Mouse (Mus musculus) kidney, postnatal 0 days (tissue): ENCODE results near the gene Noa1. TPM values are rescaled to one million over a fixed set of nuclear protein-coding genes. Genes with fewer than 3 reads are reported as not detected.

ENCODE experiments used
- ATAC-seq: fragments of 200-750 bp; cut with Nextera tagmentation; replicated peaks from 2 replicates; pipeline ENCODE4 v1.8.0; 2017; ENCODE audit warnings: low read depth, moderate number of reproducible peaks, moderate TSS enrichment, moderate library complexity; ENCODE audit not compliant: low FRiP score
- DNase-seq: peaks from one replicate; pipeline ENCODE4 v3.0.0-alpha.2; 2016; ENCODE audit warnings: low spot score
- H3K27ac ChIP-seq: fragments of 300-500 bp; sonication (generic); 2 replicates; pipeline ENCODE4 v1.5.1; 2014; ENCODE audit warnings: mild to moderate bottlenecking
- H3K27me3 ChIP-seq: fragments of 300-500 bp; sonication (generic); 2 replicates; pipeline ENCODE4 v1.6.1; 2014; ENCODE audit warnings: low read length, mixed read lengths; ENCODE audit not compliant: insufficient read depth
- H3K36me3 ChIP-seq: fragments of 300-500 bp; sonication (generic); 2 replicates; pipeline ENCODE4 v1.6.1; 2014; ENCODE audit warnings: low read length, mixed read lengths; ENCODE audit not compliant: insufficient read depth
- H3K4me1 ChIP-seq: fragments of 300-500 bp; sonication (generic); replicated peaks from 2 replicates; pipeline ENCODE4 v1.6.1; 2014; ENCODE audit warnings: antibody characterized with exemption, low read length, mixed read lengths; ENCODE audit not compliant: insufficient read depth
- H3K4me2 ChIP-seq: fragments of 300-500 bp; sonication (generic); 2 replicates; pipeline ENCODE4 v1.6.1; 2014; ENCODE audit warnings: mild to moderate bottlenecking, low read length, moderate library complexity, mixed read lengths
- H3K4me3 ChIP-seq: fragments of 300-500 bp; sonication (generic); replicated peaks from 2 replicates; pipeline ENCODE4 v1.5.1; 2014; ENCODE audit warnings: low read depth, low read length
- H3K9ac ChIP-seq: fragments of 300-500 bp; sonication (generic); 2 replicates; pipeline ENCODE4 v1.6.1; 2014; ENCODE audit warnings: low read depth, low read length
- H3K9me3 ChIP-seq: fragments of 300-500 bp; sonication (generic); replicated peaks from 2 replicates; pipeline ENCODE4 v1.6.1; 2016; ENCODE audit warnings: low read length, inconsistent platforms, mixed read lengths
- CTCF ChIP-seq: IDR thresholded peaks from 2 replicates; pipeline ENCODE4 v1.5.1; 2016; ENCODE audit warnings: antibody characterized with exemption, low read depth, mild to moderate bottlenecking, moderate library complexity
- WGBS: fragments of 180-500 bp; shearing (Covaris S2); extraction: QIAGEN DNeasy Blood & Tissue Kit; methylation state at CpG from one replicate; pipeline ENCODE4 v1.1.7; 2014; 5-methylcytosine and 5-hydroxymethylcytosine counted together
- polyA plus RNA-seq: library from polyadenylated mRNA; unstranded; fragments of >200 nt; fragmentation: Nextera tagmentation; extraction: Ambion mirVana; gene quantifications from 2 replicates; pipeline ENCODE4 v1.2.1, GENCODE M21; 2015

Gene Noa1
- 27.0 and 28.4 TPM in 2 replicates for polyA plus RNA-seq

DNA sequence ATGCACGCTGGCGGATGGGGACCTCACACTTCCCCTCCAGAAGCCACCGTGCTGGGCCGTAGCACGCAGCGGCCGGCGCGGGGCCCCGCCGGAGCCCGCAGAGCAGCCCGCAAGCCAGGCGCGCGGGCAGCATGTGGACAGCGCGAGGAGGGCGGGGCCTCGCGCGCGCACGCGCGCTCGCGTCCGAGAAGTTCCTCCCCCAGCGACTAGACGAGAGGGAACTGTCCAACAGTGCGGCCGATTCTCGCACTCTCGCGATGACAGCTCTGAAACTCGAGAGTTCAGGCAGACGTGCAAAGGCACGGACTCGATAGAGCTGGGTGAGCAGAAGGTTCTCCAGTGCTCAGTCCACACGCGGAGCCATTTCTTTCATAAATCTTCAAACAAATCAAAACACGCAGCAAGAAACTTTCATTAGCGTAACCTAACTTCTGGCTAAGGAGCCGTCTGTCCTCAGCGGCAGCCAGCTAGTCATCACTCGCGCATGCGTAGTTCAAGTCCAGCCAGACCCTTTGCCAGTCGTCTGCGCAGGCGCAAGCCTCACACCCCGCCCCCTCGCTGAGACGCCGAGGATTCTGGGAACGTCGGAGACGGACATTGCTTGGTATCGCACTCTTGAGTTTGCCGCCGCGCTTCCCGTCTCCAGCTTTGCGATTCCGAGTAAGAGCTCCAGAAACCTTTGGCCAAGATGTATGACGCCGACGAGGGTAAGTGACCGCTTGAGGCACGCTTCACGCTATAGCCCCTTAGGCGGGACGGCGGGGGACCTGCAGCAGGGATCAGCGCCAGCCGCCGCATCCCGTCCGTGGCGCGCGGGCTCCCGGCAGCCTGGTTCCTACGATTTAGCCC is at the start of gene Noa1, which contains the start of gene Polr2b:
TSS of gene Noa1 (minus strand) at position 161 of the 849 bp plus-strand sequence.
TSS of gene Polr2b (plus strand) at position 224 of the 849 bp plus-strand sequence.
- peaks cover 10% of the 10 kb centered on the region for H3K36me3 ChIP-seq
- ATAC-seq (peak; percentile 96), DNase-seq (peak; percentile 98)
- peak within 1 kb of the TSS; percentile 80 for H3K4me3 ChIP-seq
- peak within 1 kb of the TSS; percentile 95 for H3K9ac ChIP-seq
- under 1% methylated on average over 85 of the region's 85 CpGs for WGBS
- H3K27me3 ChIP-seq: no peaks in the 10 kb centered on the region
- H3K27ac ChIP-seq: peak within 1 kb of the TSS; percentile 93
- no peaks in the 10 kb centered on the region for H3K9me3 ChIP-seq
- peak within 1 kb of the TSS; percentile 100 for H3K4me2 ChIP-seq
- H3K4me1 ChIP-seq: peaks cover 11% of the 10 kb centered on the region; the same call in 1 of the 2 replicates
- peak; percentile 17; the same call in 1 of the 2 replicates for TF ChIP-seq CTCF

DNA sequence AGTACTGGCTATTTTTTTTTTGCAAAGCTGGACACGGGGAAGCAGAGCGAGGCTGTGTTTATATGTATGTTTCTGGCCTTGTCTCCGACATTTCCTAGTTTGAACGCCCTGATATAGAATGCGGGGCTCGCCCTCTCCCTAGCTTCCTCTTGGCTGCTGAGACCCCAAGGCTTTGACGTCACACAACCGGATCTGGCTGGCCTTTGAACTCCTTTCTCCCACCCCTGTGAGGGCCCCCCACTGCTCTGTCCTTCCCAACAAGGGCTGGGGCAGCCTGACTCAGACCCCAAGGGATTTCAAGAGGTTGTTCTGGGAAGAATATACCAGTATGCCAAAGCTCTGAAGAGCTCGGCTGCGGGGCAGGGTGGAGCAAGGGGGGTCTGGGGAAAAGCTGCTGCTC is 48.5 kb upstream of the Noa1 start:
- H3K9ac ChIP-seq: peak overlapping the region; percentile 52; the same call in 1 of the 2 replicates
- TF ChIP-seq CTCF: no peak
- peak overlapping the region; percentile 98 for H3K27ac ChIP-seq
- peak; percentile 89 for DNase-seq
- H3K9me3 ChIP-seq: no peaks in the 10 kb centered on the region
- H3K27me3 ChIP-seq: no peaks in the 10 kb centered on the region
- WGBS: under 1% methylated on average over 10 of the region's 10 CpGs
- ATAC-seq: peak; percentile 54; the same call in 1 of the 2 replicates
- peak overlapping the region; percentile 9; the same call in 1 of the 2 replicates for H3K4me3 ChIP-seq
- peak overlapping the region; percentile 56 for H3K4me2 ChIP-seq
- peaks cover 33% of the 10 kb centered on the region for H3K4me1 ChIP-seq
- 0 out of 2 replicates have a peak, but pooled peaks cover 2% of the 10 kb centered on the region for H3K36me3 ChIP-seq

DNA sequence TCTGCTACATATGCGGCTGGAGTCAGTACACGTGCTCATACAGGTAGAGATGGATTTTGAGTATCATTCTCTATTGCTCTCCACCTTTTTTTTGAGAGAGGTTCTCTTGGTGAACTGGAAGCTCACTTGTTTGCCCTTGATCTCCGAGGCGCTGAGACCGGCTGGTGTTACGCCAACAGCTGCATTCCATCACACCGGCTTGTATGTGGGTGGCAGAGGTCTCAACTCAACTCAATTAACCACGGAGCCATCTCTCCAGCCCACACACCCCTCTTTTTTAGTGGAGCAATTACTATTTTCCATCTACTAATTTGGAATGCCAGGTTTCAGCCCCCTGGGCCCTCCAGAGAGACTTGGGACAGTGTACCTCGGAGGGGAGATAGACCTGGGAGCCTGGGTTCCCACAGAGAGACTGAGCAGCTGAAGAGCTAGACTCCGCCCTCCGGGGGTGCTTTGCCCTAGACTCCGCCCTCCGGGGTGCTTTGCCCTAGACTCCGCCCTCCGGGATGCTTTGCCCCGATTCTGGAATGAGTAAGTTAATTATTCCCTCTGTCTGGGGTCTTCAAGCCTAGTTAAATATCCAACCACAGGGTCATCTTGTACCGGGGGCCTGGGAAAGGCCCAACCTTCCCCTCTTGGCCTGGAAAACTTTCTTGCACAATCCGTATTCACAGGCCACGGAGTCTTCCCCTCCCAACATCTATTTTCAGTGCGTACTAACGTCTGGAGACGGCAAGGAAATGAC is 47.7 kb upstream of the Noa1 start:
- Histone ChIP-seq H3K9me3 (no peaks in the 10 kb centered on the region), H3K36me3 (0 out of 2 replicates have a peak, but pooled peaks cover 2% of the 10 kb centered on the region), H3K9ac (peak overlapping the region; percentile 52; the same call in 1 of the 2 replicates), H3K4me2 (peak overlapping the region; percentile 56), H3K27ac (peak overlapping the region; percentile 98), H3K4me1 (peaks cover 33% of the 10 kb centered on the region), H3K4me3 (peak overlapping the region; percentile 9; the same call in 1 of the 2 replicates), H3K27me3 (no peaks in the 10 kb centered on the region)
- DNase-seq (no peak), ATAC-seq (peak; percentile 79)
- WGBS: 10% methylated on average over 22 of the region's 22 CpGs
- 0 out of 2 replicates have a peak, but pooled peaks have one; percentile 6 for TF ChIP-seq CTCF

DNA sequence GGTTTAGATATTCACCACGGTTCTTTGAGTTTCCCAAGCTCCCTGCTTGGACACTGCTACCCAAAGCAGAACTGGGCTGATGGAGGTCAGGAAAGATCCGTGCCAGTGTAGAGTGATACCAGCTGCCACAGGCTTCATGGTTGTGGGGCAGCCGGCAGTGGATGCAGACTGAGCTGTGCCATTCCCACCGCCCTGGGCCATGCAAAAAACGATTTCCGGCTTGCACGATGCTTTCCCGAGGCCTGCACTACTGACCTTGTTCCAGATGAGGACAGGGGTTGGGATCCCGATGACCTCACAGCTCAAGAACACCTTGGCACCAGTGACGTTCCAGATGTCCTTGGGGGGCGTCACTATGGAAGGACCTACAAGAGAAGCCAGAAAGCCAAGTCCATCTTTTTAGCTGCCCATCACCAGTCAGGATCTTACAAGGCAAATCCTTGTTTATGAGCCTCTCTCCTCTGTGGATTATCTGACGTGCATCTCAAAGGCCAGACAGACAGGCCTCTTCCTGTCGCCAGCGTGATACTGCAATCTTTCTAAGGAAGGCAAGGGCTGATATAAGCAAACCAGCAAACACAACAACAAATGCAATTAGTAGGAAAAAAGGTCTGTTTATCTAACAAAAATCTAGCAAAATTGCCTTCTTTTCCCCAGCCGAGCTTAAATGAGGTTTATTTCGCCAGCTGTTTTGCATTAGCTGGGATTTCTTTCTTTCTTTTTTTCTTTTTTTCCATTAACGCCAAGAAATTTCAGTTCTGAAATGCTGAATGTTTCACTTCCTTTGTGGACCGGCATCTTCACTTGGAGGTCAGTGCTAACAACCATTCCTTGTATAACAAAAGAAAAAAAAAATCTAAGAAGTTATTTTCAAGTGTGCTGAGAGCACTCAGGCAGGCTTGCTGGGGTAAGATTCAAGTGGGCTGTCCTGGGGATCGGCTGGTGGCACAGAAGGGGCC is 45.7 kb upstream of the Noa1 start:
- Histone ChIP-seq H3K9ac (no peak overlapping the region), H3K27ac (peak overlapping the region; percentile 98), H3K36me3 (no peaks in the 10 kb centered on the region), H3K4me2 (0 out of 2 replicates have a peak overlapping the region, but pooled peaks have one; percentile 1), H3K4me1 (peaks cover 33% of the 10 kb centered on the region), H3K9me3 (no peaks in the 10 kb centered on the region), H3K4me3 (no peak overlapping the region), H3K27me3 (no peaks in the 10 kb centered on the region)
- TF ChIP-seq CTCF: no peak
- DNase-seq: peak; percentile 54
- ATAC-seq: no peak
- WGBS: 53% methylated on average over 19 of the region's 19 CpGs

DNA sequence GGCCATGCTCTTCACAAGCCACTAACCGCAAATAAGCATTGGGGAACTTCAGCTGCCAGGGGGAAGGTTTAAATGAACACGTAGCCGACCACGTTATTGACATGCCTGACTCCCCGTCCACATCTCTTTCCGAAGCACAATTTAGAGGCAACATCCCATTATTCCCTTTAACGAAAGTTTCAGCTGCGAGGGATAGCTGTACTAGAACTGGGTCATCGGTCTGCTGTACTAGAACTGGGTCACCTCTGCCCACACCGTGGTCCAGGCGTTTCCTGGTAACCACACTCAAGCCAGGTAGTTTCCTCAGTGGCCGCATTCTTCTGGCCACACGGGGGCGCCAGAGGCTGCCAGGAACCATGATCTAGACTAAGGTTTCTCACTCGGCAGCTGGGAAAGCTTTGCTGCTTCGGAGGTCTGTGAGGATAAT is 44.5 kb upstream of the Noa1 start:
- H3K4me3 ChIP-seq: no peak overlapping the region
- H3K9ac ChIP-seq: no peak overlapping the region
- H3K9me3 ChIP-seq: no peaks in the 10 kb centered on the region
- peaks cover 8% of the 10 kb centered on the region; the same call in 1 of the 2 replicates for H3K36me3 ChIP-seq
- peak; percentile 18; the same call in 1 of the 2 replicates for ATAC-seq
- peak; percentile 97 for TF ChIP-seq CTCF
- 6% methylated on average over 16 of the region's 16 CpGs for WGBS
- H3K4me2 ChIP-seq: peak overlapping the region; percentile 39
- no peaks in the 10 kb centered on the region for H3K27me3 ChIP-seq
- H3K27ac ChIP-seq: peak overlapping the region; percentile 98; the same call in 1 of the 2 replicates
- H3K4me1 ChIP-seq: peaks cover 33% of the 10 kb centered on the region
- peak; percentile 92 for DNase-seq
